Mouse (Mus musculus) frontal cortex, postnatal 25 days (tissue): Measurements from ENCODE around the gene Cd300a.
A peak's percentile ranks its signal among the peaks of the same experiment; 100 is the strongest.

Experiments
- DNase-seq, 2 experiments: peaks; one replicate each; pipeline ENCODE4 v3.0.0; 2022; ENCODE audit warnings: low spot score in 2 of 2

Gene Cd300a

GRCm38 (mm10) chr11:114889991-114890518 is at the start of gene Cd300a:
Gene Cd300a (plus strand): TSS chr11:114890041.
- no peak for DNase-seq

- no peak for DNase-seq
Measured at GRCm38 (mm10) chr11:114843818-114844463, 45.9 kb upstream of the Cd300a start.

GRCm38 (mm10) chr11:114844464-114845220 is 45.2 kb upstream of the Cd300a start:
- DNase-seq, result no peak

GRCm38 (mm10) chr11:114846336-114846735 is 43.5 kb upstream of the Cd300a start:
- DNase-seq, result no peak

GRCm38 (mm10) chr11:114847008-114847407 is 42.8 kb upstream of the Cd300a start:
- no peak for DNase-seq

GRCm38 (mm10) chr11:114849572-114849971 is 40.3 kb upstream of the Cd300a start:
- DNase-seq, result no peak

- DNase-seq, result no peak
Measured at GRCm38 (mm10) chr11:114850066-114850451, 39.8 kb upstream of the Cd300a start.

GRCm38 (mm10) chr11:114850452-114851268 is 39.2 kb upstream of the Cd300a start, which contains the start of gene Gprc5c:
Gene Gprc5c (plus strand): TSS chr11:114851152.
- DNase-seq, result no peak

- DNase-seq, result no peak
Measured at GRCm38 (mm10) chr11:114851269-114851607, 38.6 kb upstream of the Cd300a start.

GRCm38 (mm10) chr11:114851608-114852310 is 38.1 kb upstream of the Cd300a start:
- peak in 1 of 2 experiments; percentile 23 for DNase-seq

- DNase-seq, result no peak
Measured at GRCm38 (mm10) chr11:114852311-114853173, 37.3 kb upstream of the Cd300a start.

- no peak for DNase-seq
Measured at GRCm38 (mm10) chr11:114853174-114853838, 36.5 kb upstream of the Cd300a start.

GRCm38 (mm10) chr11:114854581-114854980 is 35.3 kb upstream of the Cd300a start:
- DNase-seq, result no peak

- no peak for DNase-seq
Measured at GRCm38 (mm10) chr11:114856125-114856524, 33.7 kb upstream of the Cd300a start.

GRCm38 (mm10) chr11:114858641-114859040 is 31.2 kb upstream of the Cd300a start:
- no peak for DNase-seq

GRCm38 (mm10) chr11:114861057-114861456 is 28.8 kb upstream of the Cd300a start:
- no peak for DNase-seq

- no peak for DNase-seq
Measured at GRCm38 (mm10) chr11:114862687-114863086, 27.2 kb upstream of the Cd300a start.

GRCm38 (mm10) chr11:114863918-114864420 is 25.9 kb upstream of the Cd300a start:
- DNase-seq, result no peak

GRCm38 (mm10) chr11:114865999-114866398 is 23.8 kb upstream of the Cd300a start:
- no peak for DNase-seq
